Mouse (Mus musculus) CH12.LX (cell line): ENCODE data around the gene Il17rd. TPM values are rescaled to one million over a fixed set of nuclear protein-coding genes. Genes with fewer than 3 reads are reported as not detected.

Experiments used
- DNase-seq: peaks from one replicate; pipeline ENCODE4 v3.0.0-alpha.2; 2013; ENCODE audit errors: extremely low read depth
- H3K27ac ChIP-seq: 2 replicates; pipeline ENCODE4 v1.5.1; 2012; ENCODE audit warnings: low read depth, mild to moderate bottlenecking, control low read depth, moderate library complexity; ENCODE audit not compliant: insufficient read depth
- H3K27me3 ChIP-seq: replicated peaks from 2 replicates; pipeline ENCODE3; 2012; ENCODE audit warnings: inconsistent platforms
- H3K36me3 ChIP-seq, 2 experiments: replicated peaks in 1 of 2; 2 replicates each; pipeline versions ENCODE3 to v1.6.1; 2012; ENCODE audit warnings: inconsistent platforms in 1 of 2, low read length in 1 of 2, mild to moderate bottlenecking in 1 of 2, mixed read lengths in 1 of 2, moderate library complexity in 1 of 2; ENCODE audit not compliant: control insufficient read depth in 1 of 2, insufficient read depth in 1 of 2
- H3K4me1 ChIP-seq, 2 experiments: 2 replicates each; pipeline ENCODE4 v1.6.1; 2012; ENCODE audit warnings: inconsistent platforms in 1 of 2, moderate library complexity in 1 of 2; ENCODE audit not compliant: insufficient read depth in 2 of 2, control insufficient read depth in 1 of 2
- H3K4me2 ChIP-seq: 2 replicates; pipeline ENCODE4 v1.6.1; 2012; ENCODE audit warnings: low read depth, mild to moderate bottlenecking, control low read depth; ENCODE audit not compliant: poor library complexity, insufficient read depth, severe bottlenecking
- H3K4me3 ChIP-seq, 3 experiments: fragments of 150-350 bp in 1 of 3; sonication (generic) in 1 of 3; replicated peaks in 1 of 3; 2 replicates each; pipeline versions ENCODE3 to v1.5.1; 2011 to 2012; ENCODE audit warnings: low read depth in 2 of 3, low read length in 2 of 3, mild to moderate bottlenecking in 2 of 3, moderate library complexity in 2 of 3, control low read depth in 1 of 3, improper control_type of control experiment in 1 of 3, inconsistent platforms in 1 of 3, mixed read lengths in 1 of 3; ENCODE audit not compliant: poor library complexity in 1 of 3
- H3K79me2 ChIP-seq: replicated peaks from 2 replicates; pipeline ENCODE4 v1.6.1; 2012; ENCODE audit warnings: mild to moderate bottlenecking, moderate library complexity; ENCODE audit not compliant: control insufficient read depth, poor library complexity, insufficient read depth, severe bottlenecking; ENCODE audit errors: extremely low read depth
- H3K9ac ChIP-seq: 2 replicates; pipeline ENCODE4 v1.6.1; 2012; ENCODE audit warnings: low read depth, mild to moderate bottlenecking, control low read depth, moderate library complexity; ENCODE audit not compliant: insufficient read depth
- H3K9me3 ChIP-seq: replicated peaks from 2 replicates; pipeline ENCODE3; 2012; ENCODE audit warnings: low read length, inconsistent platforms, mixed read lengths
- CHD1 ChIP-seq: IDR thresholded peaks from 2 replicates; pipeline ENCODE4 v1.6.1; 2012; ENCODE audit warnings: low read depth, low read length, improper control_type of control experiment, inconsistent platforms
- ETS1 ChIP-seq: conservative IDR thresholded peaks from 2 replicates; pipeline ENCODE4 v1.6.1; 2012; ENCODE audit warnings: low read depth, mild to moderate bottlenecking, inconsistent platforms, low read length, improper control_type of control experiment, moderate library complexity
- HCFC1 ChIP-seq: IDR thresholded peaks from 2 replicates; pipeline ENCODE4 v1.6.1; 2012; ENCODE audit warnings: low read depth, mild to moderate bottlenecking, inconsistent platforms, low read length, improper control_type of control experiment
- IRF4 ChIP-seq: IDR thresholded peaks from 2 replicates; pipeline ENCODE4 v1.6.1; 2014; ENCODE audit warnings: low read depth, mild to moderate bottlenecking, inconsistent platforms, low read length, improper control_type of control experiment
- JUN ChIP-seq: IDR thresholded peaks from 2 replicates; pipeline ENCODE4 v1.6.1; 2011; ENCODE audit warnings: low read depth, mild to moderate bottlenecking, low read length, improper control_type of control experiment, moderate library complexity; ENCODE audit not compliant: insufficient read depth
- MXI1 ChIP-seq: IDR thresholded peaks from 2 replicates; pipeline ENCODE4 v1.6.1; 2011; ENCODE audit warnings: mild to moderate bottlenecking, low read depth, low read length, improper control_type of control experiment
- NELFE ChIP-seq: IDR thresholded peaks from 2 replicates; pipeline ENCODE4 v1.6.1; 2011; ENCODE audit warnings: low read depth, low read length, improper control_type of control experiment
- NRF1 ChIP-seq: IDR thresholded peaks from 2 replicates; pipeline ENCODE4 v1.6.1; 2014; ENCODE audit warnings: low read depth, mild to moderate bottlenecking, inconsistent platforms, low read length, improper control_type of control experiment, moderate library complexity
- PAX5 ChIP-seq: IDR thresholded peaks from 2 replicates; pipeline ENCODE4 v1.6.1; 2012; ENCODE audit warnings: low read length, inconsistent platforms, mixed read lengths
- POLR2A ChIP-seq: IDR thresholded peaks from 2 replicates; pipeline ENCODE4 v1.6.1; 2011; ENCODE audit warnings: low read depth, mild to moderate bottlenecking, improper control_type of control experiment, low read length
- RAD21 ChIP-seq: IDR thresholded peaks from 2 replicates; pipeline ENCODE4 v1.6.1; 2011; ENCODE audit warnings: low read depth, mild to moderate bottlenecking, low read length, improper control_type of control experiment, moderate library complexity
- RCOR1 ChIP-seq: conservative IDR thresholded peaks from 2 replicates; pipeline ENCODE4 v1.6.1; 2012; ENCODE audit warnings: low read depth, mild to moderate bottlenecking, inconsistent platforms, low read length, improper control_type of control experiment
- SIN3A ChIP-seq: IDR thresholded peaks from 2 replicates; pipeline ENCODE4 v1.6.1; 2012; ENCODE audit warnings: low read length, improper control_type of control experiment, inconsistent platforms
- SMC3 ChIP-seq: IDR thresholded peaks from 2 replicates; pipeline ENCODE4 v1.6.1; 2011; ENCODE audit warnings: low read depth, low read length, improper control_type of control experiment
- TCF12 ChIP-seq: IDR thresholded peaks from 2 replicates; pipeline ENCODE4 v1.6.1; 2014; ENCODE audit warnings: low read depth, mild to moderate bottlenecking, inconsistent platforms, low read length, improper control_type of control experiment
- USF1 ChIP-seq: IDR thresholded peaks from 2 replicates; pipeline ENCODE4 v1.6.1; 2014; ENCODE audit warnings: low read depth, mild to moderate bottlenecking, inconsistent platforms, low read length, improper control_type of control experiment
- USF2 ChIP-seq: conservative IDR thresholded peaks from 2 replicates; pipeline ENCODE4 v1.6.1; 2011; ENCODE audit warnings: low read depth, low read length, improper control_type of control experiment
- ZC3H11A ChIP-seq: IDR thresholded peaks from 2 replicates; pipeline ENCODE4 v1.6.1; 2012; ENCODE audit warnings: low read depth, mild to moderate bottlenecking, inconsistent platforms, low read length, improper control_type of control experiment
- ZKSCAN1 ChIP-seq: IDR thresholded peaks from 2 replicates; pipeline ENCODE4 v1.6.1; 2012; ENCODE audit warnings: low read depth, inconsistent platforms, low read length, improper control_type of control experiment, borderline replicate concordance
- dilution Hi-C: fragments of 300-500 bp; cut with MboI; formaldehyde crosslinking; loops from 2 replicates; pipeline ENCODE4 v1.14.3; 2020; ENCODE audit warnings: low sequenced_read_pairs; ENCODE audit not compliant: extremely low pct_unique_long_range_greater_than_20kb, extremely low pct_ligation_motif_present
- in situ Hi-C: fragments of 300-500 bp; cut with MboI; formaldehyde crosslinking; loops from 3 replicates; pipeline ENCODE4 v1.14.3; 2019; ENCODE audit warnings: low sequenced_read_pairs, low pct_ligation_motif_present, low pct_unique_long_range_greater_than_20kb, mixed read lengths
- polyA plus RNA-seq: library from polyadenylated mRNA; unstranded; fragments of >175 nt; gene quantifications from 2 replicates; pipeline ENCODE4 v1.2.1, GENCODE M21; 2012; ENCODE audit warnings: low read depth; ENCODE audit not compliant: insufficient read length
- total RNA-seq, 2 experiments: library from RNA; depleted of rRNA; stranded (reverse); fragments of 300-350 nt in 1 of 2; fragments of >200 nt in 1 of 2; gene quantifications; 2 replicates each; pipeline ENCODE4 v1.2.3; 2012 to 2014

Gene Il17rd
- total and polyA plus RNA-seq, 3 experiments = 0.04 to 0.09 (median 0.08) TPM

DNA sequence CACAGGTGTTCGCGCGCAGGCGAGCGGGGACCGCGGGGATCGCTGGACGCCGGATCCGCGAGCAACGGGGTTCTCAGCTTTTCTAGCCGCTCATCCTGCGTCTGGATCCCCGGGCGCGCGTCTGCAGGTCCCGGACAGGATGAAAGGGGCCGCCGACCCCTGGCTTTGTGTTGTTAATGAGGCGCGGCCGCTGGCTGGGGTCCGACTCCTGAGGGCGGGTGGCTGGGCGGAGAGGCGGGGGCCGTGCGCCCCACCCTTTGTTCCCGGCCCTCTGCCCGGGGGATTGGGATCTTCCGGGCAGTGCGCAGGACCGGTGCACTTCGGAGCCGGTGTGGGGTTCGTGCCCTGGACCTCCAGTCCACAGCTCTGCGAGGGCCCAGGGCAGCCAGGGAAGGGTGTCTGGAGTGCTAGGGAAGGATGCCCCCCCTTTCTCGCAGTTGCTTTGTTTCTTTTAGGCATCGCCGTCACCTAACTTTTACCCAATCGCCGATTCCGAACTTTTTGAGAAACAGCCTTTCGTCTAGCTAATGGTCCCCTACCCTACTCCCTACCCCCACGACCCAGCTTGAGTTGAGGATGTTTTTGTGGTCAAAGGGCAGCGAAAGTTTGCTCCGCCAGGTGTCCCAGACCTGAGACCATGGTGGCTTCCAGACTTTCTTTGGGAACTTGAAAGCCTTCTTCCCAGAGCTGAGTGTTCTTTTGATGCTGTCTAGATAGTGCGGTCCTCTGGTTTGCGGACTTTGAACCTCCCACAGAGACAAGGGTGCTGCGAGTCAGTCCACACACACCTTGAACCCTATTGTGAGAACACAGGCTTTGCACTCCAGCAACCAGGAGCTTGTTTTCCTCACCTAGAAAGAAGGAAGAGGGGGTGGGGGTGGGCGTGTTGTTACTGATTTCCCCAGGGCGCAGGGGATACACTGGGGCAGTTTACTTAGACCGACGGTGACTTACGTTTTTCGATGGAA lies 824 bp downstream of the Il17rd start:
- in situ Hi-C loops (no loop called here), dilution Hi-C loops (no loop called here)
- H3K4me1 ChIP-seq = peaks cover 7 to 29% of the 10 kb centered on the region in 2 experiments; a peak in 3 of 4 replicates
- TF ChIP-seq MXI1 = 0 out of 2 replicates have a peak, but pooled peaks have one; percentile 6
- no peak for TF ChIP-seq RCOR1
- H3K79me2 ChIP-seq = no peaks in the 10 kb centered on the region
- no peaks in the 10 kb centered on the region for H3K36me3 ChIP-seq
- no peak for DNase-seq
- H3K9ac ChIP-seq = no peak overlapping the region
- no peak overlapping the region for H3K27ac ChIP-seq
- H3K27me3 ChIP-seq = peaks cover 24% of the 10 kb centered on the region
- H3K9me3 ChIP-seq = no peaks in the 10 kb centered on the region
- H3K4me2 ChIP-seq = peak overlapping the region; percentile 52
- peak overlapping the region; percentile 9 to 69 (median 61) for H3K4me3 ChIP-seq

DNA sequence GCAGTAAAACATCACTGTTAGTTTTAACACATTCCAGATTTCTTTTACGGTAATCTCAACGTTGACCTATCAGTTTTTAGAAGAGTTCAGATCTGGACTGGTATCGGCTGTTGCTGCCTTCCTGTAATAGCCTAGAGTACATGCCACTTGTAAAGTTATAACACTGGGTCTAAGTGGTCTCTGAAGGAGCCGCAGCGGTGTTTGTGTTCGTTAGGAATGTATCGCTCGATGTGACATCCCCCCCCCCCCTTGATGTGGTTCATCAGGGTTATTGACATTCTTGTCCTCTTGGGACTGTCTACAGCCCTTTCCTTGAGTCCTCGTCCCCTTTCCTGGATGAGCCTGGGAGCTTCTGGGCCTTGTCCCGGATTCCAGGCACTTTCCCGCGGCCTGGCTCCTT lies 1.7 kb downstream of the Il17rd start:
- in situ Hi-C loops = no loop called here
- dilution Hi-C loops = no loop called here
- no peak for DNase-seq
- no peaks in the 10 kb centered on the region for H3K79me2 ChIP-seq
- no peak overlapping the region for H3K9ac ChIP-seq
- H3K36me3 ChIP-seq = no peaks in the 10 kb centered on the region
- H3K9me3 ChIP-seq = no peaks in the 10 kb centered on the region
- H3K4me2 ChIP-seq = no peak overlapping the region
- no peak for TF ChIP-seq SIN3A
- no peak for TF ChIP-seq JUN
- no peak for TF ChIP-seq IRF4
- no peak for TF ChIP-seq USF1
- no peak for TF ChIP-seq NRF1
- no peak for TF ChIP-seq USF2
- TF ChIP-seq HCFC1 = no peak
- no peak for TF ChIP-seq TCF12
- TF ChIP-seq ETS1 = no peak
- TF ChIP-seq RAD21 = no peak
- TF ChIP-seq SMC3 = no peak
- TF ChIP-seq NELFE = no peak
- TF ChIP-seq ZKSCAN1 = no peak
- no peak for TF ChIP-seq ZC3H11A
- TF ChIP-seq RCOR1 = no peak
- TF ChIP-seq CHD1 = no peak
- no peak for TF ChIP-seq POLR2A
- TF ChIP-seq PAX5 = no peak
- TF ChIP-seq, all 38 proteins: peak for 0
- H3K27me3 ChIP-seq = peaks cover 24% of the 10 kb centered on the region
- H3K4me3 ChIP-seq = no peak overlapping the region
- no peak overlapping the region for H3K27ac ChIP-seq
- peaks cover 12 to 37% of the 10 kb centered on the region in 2 experiments for H3K4me1 ChIP-seq
